Mouse (Mus musculus): ENCODE data around the gene Dusp11.
"Not testable (repeated sequence)": the region's sequence is repeated elsewhere in the genome, so short reads cannot be mapped to it uniquely, and the experiment has no call there.

Gene Dusp11

GRCm38 (mm10) chr6:85935646-85936045, 25.8 kb downstream of the Dusp11 start:
- no peak for DNase-seq

DNA sequence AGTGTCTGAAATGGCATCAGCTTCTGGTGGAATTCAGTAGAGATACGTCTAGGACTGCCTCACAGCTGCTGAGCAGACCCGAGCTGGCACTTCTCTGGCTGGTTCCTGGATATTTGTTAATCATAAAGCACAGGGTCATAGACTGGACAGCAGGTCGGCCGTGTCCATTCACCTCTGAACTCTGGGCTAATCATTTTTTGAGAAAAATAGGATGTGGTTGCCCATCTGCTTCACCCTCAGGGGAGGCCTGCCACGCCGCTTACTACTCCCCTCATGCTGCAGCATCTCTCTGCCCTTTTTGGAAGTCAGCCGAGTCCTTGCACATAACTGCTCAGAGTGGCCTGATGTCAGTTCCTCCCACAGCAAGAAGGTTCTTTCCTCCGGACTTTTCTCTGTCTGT, 27.4 kb downstream of the Dusp11 start:
- DNase-seq = no peak

GRCm38 (mm10) chr6:85929312-85929711, 32.2 kb downstream of the Dusp11 start:
- no peak for DNase-seq

DNA sequence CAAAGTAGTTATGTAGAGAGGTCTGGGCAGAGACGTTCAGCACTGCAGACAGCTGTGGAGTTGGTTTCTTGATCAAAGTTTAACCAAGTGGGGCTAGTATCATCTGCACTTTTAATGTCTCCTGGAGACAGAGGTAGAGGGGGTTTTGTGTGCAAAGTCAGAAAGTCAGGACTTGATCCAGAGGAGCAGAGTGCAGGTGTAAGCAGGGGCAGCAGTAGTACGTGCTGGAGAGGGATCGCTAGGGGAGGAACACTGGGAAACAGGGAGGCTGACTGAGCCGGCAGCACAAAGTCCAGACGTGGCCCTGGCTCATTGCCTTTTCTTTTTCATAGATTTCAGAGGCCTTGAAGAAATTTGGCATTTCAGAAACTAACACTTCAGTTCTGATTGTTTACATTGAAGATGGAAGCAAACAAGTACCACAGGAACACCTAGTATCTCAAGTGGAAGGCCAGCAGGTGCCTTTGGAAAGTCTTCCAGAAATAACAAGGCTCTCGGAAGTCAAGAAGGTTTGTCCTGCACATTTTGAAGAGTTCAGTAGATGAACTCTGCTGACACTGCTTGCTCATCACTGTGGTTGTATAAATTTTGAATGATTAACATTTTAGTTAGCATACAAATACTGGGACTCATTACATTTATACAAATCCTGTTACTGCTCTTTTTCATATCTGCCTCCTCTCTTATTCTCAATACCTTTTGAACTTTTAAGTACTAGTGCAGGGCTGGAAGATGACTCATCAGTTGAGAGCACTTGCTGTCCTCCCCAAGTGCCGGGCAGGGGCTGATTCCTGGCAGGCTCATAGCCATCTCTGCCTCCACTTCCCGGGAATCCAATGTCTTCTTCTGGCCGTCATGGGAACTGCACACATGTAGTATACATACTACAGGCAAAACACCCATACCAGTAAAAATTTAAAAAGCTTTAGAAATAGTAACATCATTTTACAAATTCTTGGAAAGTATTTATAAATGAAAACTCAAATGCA, 33.7 kb downstream of the Dusp11 start:
- no peak for DNase-seq

DNA sequence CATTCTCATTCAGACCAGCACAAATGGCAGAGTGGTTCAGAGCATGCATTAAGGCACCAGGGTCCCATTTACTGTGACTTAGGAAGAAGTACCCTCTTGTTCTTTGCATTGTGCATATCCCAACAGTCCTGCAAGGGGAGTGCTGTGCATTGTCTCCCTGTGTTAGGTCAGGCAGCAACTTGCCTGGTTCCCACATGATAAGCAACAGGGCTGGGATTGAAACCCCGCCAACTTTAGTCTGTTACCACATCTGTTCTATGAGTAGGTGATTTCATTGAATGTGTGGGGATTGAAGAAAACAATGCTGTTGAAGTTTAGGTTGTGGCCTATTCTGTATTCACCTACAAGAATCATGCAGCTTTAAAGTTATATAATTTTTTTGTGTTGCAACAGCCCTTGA, 34.8 kb downstream of the Dusp11 start:
- DNase-seq = no peak

- DNase-seq = no peak
These were observed 37.8 kb downstream of the Dusp11 start for GRCm38 (mm10) chr6:85923643-85924042.

DNA sequence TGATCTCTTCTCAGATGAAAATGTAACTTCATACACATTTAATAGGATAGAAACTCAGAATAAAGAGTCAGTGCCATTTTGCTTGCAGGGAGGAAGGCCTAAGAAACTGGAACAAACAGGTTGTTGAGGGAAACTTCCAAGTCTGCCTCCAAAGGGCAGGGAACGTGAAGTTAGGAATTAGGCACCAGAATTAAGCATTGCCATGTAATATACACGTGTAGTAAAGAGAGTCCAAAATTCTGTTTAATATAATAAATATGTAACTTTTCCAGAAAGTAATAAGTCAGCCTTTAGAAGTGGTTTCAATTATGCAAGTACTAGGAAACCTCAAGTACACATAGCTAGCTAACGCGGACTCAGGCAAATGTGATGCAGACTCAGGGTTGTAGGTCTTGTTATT, 42.1 kb downstream of the Dusp11 start:
- no peak for DNase-seq

DNA sequence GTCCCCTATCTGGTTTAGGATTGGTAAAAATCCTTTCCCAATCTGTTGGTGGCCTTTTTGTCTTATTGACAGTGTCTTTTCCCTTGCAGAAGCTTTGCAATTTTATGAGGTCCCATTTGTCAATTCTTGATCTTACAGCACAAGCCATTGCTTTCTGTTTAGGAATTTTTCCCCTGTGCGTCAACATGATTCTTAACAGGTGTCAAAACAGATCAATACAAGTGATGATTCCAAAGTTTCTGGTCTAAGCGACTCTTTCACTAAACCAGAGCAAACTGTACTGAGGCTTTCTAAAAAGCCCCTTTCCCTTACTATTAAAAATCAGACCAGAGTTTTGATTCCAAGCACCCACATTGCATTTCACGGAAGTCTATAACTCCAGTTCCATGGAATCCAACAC, 43.1 kb downstream of the Dusp11 start:
- not testable (repeated sequence) for DNase-seq

DNA sequence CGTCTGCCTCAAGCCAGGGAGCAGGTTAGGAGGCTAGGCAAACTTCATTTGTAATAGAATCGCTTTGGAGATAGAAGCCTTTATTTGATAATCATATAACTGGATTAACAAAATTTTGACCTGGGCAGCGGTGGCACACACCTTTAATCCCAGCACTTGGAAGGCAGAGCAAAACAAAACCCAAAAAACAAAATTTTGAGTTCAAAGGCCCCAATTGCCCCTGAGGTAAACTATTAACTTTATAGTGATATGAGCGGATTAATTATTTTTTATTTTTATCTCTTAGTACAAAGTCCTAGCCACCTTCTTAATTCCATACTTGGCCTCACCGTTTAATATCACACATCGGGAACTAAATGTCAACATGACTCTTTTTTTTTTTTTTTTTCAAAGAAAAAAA, 44.9 kb downstream of the Dusp11 start:
- no peak for DNase-seq

DNA sequence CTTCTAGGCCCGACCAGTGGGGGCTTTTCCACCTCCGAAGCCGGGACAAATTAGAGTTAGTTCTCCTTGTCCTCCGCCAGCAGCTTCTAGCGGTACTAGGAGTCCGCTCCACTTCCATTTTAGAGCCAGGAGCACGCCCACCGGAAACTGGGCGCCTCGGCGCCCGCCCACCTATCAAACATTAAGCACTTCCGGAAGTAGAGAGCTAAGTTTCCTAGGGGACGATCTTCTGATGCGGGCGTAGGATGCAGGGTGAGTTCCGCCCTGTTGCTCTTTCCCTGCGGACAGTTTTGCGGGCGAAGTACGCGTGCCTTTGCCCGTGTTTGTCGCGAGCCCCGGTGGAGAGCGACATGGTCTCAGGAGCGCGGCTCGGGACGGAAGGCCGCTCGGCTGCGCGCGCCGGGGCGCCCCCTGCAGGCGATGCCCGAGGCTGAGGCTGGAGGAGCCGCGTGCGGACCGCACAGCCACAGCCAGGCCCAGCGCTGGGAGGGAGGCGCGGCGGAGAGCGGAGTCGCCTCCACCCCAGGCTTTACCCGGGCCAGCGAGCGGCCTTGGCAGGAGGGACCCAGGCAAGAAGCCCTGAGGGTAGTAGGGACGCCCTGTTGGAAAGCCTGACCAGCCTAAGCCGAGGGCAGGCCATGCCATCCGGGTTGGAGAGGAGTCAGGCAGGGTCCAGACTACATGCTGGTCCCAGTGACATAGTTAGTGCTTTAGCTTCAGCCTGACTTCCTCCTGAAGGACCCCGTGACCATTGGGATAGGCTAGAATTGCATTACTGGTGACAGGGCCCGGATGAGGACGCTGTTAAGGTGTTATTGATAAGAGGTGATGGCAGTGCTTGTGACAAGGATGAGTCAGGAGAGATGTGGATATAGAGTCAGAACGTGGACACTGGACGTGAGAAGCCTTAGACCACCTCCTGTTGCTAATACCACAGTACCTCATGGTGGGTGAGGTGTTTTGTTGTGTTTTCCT, 45.6 kb downstream of the Dusp11 start, which contains the start of gene Nat8f1:
Gene Nat8f1, minus strand, starts transcription at position 149 of the 975 bp plus-strand sequence.
- peak; percentile 97 for DNase-seq

DNA sequence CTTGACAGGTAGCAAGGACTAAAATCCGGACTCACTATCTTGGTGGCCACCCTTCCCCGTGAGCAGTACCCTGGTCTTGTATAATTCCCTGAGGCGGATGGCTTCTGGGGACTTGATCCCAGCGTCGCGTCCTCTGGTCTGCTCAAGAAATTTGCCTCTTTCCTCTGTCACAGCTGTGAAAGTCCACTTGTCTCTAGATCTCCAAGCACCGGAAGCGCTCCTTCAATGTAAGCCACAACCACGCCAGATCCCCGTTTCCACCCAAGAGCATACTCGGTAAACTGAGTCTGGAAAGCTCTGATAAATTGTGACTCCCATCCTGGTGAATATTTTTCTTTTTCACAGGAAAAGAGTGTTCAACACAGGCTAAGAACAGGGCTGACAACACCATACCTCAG, 46.3 kb downstream of the Dusp11 start:
- DNase-seq = no peak

- peak; percentile 45 for DNase-seq
These were observed 49.9 kb downstream of the Dusp11 start, which contains the start of gene Tprkb for GRCm38 (mm10) chr6:85911587-85911986. Gene Tprkb (plus strand): TSS chr6:85911865.

DNA sequence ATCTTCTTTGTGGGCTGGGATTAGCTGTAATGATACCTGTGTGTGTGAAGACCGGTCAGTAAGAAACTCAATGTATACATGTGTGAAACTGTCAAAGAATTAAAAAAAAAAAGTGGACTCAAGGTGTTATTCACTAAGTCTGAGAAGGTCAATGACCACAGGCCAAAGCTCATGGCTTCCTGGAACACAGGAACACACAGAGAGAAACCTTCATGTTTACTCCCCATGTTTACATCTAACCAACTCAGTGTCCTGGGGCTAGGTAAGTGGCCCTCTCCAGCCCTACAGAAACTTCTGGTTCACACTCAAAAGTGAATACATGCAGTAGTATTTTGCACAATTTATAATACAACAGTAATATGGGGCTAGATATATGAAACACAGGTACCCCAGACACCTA, 51.8 kb downstream of the Dusp11 start:
- no peak for DNase-seq

DNA sequence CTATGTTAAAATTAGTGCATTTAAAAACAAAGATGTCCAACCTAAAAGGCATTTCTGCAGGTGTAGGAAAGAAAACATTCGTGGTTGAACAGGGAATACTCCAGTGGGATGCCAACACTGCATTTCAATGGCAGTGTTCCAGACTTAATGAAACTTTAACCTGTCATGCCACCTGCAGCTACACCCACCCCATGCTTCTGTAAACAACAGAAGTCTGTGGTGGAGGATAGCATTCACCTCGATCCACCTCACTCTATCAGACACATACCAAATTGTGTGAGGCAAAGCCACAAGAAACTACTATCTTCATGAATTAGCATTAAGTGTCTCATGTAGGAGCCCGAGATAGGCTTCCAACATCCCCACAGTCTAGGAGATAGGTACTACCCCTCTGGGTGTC, 53.1 kb downstream of the Dusp11 start:
- DNase-seq = no peak

- not testable (repeated sequence) for DNase-seq
These were observed 54.5 kb downstream of the Dusp11 start for GRCm38 (mm10) chr6:85906911-85907351.

DNA sequence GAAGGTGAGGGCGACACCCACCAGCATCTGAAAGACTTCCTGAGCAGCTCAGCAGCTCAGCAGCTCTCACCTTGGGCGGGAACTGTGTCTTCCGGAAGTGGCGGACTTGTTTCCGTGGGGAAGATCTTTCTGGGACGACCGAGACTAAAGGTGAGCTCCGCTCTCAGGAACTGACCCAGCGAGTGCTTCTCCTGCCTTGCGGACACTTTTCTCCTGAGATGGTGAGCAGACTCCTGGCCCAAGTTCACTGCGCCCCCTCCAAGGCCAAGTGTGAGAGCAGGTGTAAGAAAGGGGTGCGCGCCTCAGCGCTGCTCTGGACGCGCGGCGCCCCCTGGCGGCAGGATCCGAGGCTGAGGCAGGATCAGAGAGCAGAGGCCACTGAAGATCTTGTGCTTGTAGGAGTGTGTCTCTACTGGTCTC, 56.8 kb downstream of the Dusp11 start, which contains the start of gene Nat8f4:
Gene Nat8f4, minus strand, starts transcription at position 243 of the 420 bp plus-strand sequence.
- peak; percentile 88 for DNase-seq

DNA sequence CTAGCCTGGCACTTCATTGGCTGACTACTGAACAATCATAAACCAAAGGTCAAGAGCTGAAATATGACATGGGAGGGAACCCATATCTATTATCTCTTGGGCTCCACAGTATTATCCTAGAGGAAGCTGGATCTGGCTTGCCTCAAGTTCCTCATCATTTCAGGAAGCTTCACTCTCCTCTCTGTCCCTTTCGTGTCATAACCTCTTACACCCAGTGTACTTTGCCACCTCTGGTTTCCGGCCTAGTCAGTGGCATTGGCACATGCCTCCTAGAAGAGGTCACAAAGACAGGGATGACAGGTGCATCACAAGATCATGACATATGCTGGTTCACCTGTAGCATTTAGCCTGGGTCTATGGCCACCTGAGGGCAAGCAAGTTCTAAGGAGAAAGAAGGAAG, 59.2 kb downstream of the Dusp11 start:
- no peak for DNase-seq

DNA sequence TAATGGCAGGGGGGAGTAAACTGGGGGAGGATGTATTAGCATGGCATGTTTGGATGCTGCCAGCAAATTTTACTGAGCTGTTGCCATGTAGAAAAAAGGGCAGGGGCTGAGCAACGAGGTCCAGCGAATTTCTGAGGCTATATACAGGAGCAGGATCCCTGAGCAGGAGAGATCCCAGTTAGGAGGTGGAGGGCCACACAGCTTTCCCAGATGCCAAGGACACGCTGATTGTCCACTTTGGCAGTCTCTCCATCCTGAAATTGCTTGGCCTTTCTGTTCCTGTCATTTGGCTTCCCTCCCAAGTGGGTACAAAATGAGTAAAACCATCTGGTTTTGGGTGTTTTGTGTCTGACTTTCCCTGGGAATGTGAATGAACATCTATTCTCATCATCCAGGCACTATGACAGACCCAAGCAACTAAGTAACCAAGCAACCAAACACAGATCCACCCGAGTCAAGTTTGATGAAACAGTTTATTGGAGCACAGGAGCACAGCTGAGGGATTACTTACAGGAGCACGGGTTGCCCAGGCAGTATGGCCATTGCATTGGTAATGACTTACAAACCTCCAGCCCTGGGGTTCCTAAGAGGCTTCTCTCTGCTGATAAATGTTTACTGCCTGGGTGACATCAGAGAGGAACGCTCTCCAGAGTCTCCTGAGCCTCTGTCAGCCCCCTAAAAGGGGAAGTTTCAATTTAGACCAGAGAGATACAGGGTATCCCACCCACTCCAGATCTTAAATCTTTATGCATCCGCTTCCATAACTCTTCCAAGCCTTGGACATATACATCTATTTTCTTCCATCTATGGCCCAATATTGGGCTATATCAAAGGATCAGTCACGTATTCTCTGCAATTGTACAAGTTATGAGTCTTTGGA, 62.6 kb downstream of the Dusp11 start:
- DNase-seq = not testable (repeated sequence)

DNA sequence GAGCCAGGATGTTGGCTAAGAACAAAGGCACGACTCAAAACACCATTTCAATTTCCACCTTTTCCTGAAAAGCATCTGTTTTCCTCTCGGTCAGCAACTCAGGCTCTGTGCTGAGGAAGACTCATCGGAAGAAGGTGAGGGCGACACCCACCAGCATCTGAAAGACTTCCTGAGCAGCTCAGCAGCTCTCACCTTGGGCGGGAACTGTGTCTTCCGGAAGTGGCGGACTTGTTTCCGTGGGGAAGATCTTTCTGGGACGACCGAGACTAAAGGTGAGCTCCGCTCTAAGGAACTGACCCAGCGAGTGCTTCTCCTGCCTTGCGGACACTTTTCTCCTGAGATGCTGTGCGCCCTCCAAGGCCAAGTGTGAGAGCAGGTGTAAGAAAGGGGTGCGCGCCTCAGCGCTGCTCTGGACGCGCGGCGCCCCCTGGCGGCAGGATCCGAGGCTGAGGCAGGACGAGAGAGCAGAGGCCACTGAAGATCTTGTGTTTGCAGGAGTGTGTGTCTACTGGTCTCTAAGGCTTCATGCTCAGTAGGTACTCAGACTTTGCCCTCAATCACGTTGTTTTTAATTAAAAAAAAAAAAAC, 66.3 kb downstream of the Dusp11 start:
- DNase-seq = peak; percentile 38

Measured in lung, postnatal 36 days (tissue).